Mouse (Mus musculus): ENCODE data around the gene Vmn2r3. TPM values are rescaled to one million over a fixed set of nuclear protein-coding genes. Genes with fewer than 3 reads are reported as not detected.

Gene Vmn2r3
- polyA plus RNA-seq, 1 experiment from 2014 or later: not detected

Other genes with a start within 250 kb of the Vmn2r3 start
- 0.08 and 0.16 TPM in 2 replicates for gene Vmn2r1, start 208.2 kb downstream of the Vmn2r3 start, polyA plus RNA-seq (2015; fragmentation: Nextera tagmentation; extraction: Ambion mirVana)
- 0.03 TPM in 1 of 2 replicates, not detected in the other for gene Vmn2r2, start 147.8 kb downstream of the Vmn2r3 start, polyA plus RNA-seq (2015; fragmentation: Nextera tagmentation; extraction: Ambion mirVana)
- not detected in 2 replicates for gene Vmn2r4, start 125.7 kb upstream of the Vmn2r3 start, polyA plus RNA-seq (2015; fragmentation: Nextera tagmentation; extraction: Ambion mirVana)
- gene Vmn2r5, start 220.1 kb upstream of the Vmn2r3 start, polyA plus RNA-seq (2015; fragmentation: Nextera tagmentation; extraction: Ambion mirVana): not detected in 2 replicates